Mouse (Mus musculus): Measurements from ENCODE around the gene Pih1d1. TPM values are rescaled to one million over a fixed set of nuclear protein-coding genes. Genes with fewer than 3 reads are reported as not detected.

Gene Pih1d1
- polyA plus RNA-seq, 1 experiment from 2014 or later: 86.2 TPM

GRCm38 (mm10) chr7:45126844-45127699 lies 27.0 kb upstream of the Pih1d1 start:
- Histone ChIP-seq H3K4me1 (replicated peaks) (peaks cover 46% of the 10 kb centered on the region), H3K4me2 (peak overlapping the region; percentile 91), H3K4me3 (peak overlapping the region; percentile 89), H3K27ac (ENCODE audit: poor library complexity, severe bottlenecking) (peak overlapping the region; percentile 90), H3K27me3 (replicated peaks) (no peaks in the 10 kb centered on the region), H3K9ac (peak overlapping the region; percentile 99), H3K9me3 (replicated peaks) (no peaks in the 10 kb centered on the region), H3K36me3 (peaks cover 38% of the 10 kb centered on the region)
- WGBS: 29% methylated on average over 21 of the region's 21 CpGs
- ATAC-seq (ENCODE audit: insufficient number of reproducible peaks, low FRiP score): no peak

- Histone ChIP-seq H3K9me3 (replicated peaks) (no peaks in the 10 kb centered on the region), H3K4me1 (replicated peaks) (peaks cover 42% of the 10 kb centered on the region), H3K9ac (peak overlapping the region; percentile 99), H3K27me3 (replicated peaks) (no peaks in the 10 kb centered on the region), H3K36me3 (peaks cover 31% of the 10 kb centered on the region), H3K4me3 (peak overlapping the region; percentile 89), H3K27ac (ENCODE audit: poor library complexity, severe bottlenecking) (peak overlapping the region; percentile 90), H3K4me2 (peak overlapping the region; percentile 91)
- 2% methylated on average over 6 of the region's 6 CpGs for WGBS
- ATAC-seq (ENCODE audit: insufficient number of reproducible peaks, low FRiP score): no peak
Measured at GRCm38 (mm10) chr7:45127700-45128224, 26.3 kb upstream of the Pih1d1 start.

- peak; percentile 91 for ATAC-seq (ENCODE audit: insufficient number of reproducible peaks, low FRiP score)
Measured at GRCm38 (mm10) chr7:45128624-45129246, 25.4 kb upstream of the Pih1d1 start, which contains the start of gene Rpl13a. Gene Rpl13a, minus strand, starts transcription at chr7:45128761.

GRCm38 (mm10) chr7:45129318-45129717 lies 24.8 kb upstream of the Pih1d1 start:
- WGBS: under 1% methylated on average over 17 of the region's 17 CpGs
- Histone ChIP-seq H3K27me3 (replicated peaks) (no peaks in the 10 kb centered on the region), H3K4me3 (peak overlapping the region; percentile 59), H3K4me1 (replicated peaks) (peaks cover 35% of the 10 kb centered on the region), H3K9me3 (replicated peaks) (peaks cover 3% of the 10 kb centered on the region), H3K9ac (peak overlapping the region; percentile 68), H3K27ac (ENCODE audit: poor library complexity, severe bottlenecking) (peak overlapping the region; percentile 78), H3K4me2 (peak overlapping the region; percentile 75), H3K36me3 (peaks cover 26% of the 10 kb centered on the region)
- ATAC-seq (ENCODE audit: insufficient number of reproducible peaks, low FRiP score): peak; percentile 4

More at GRCm38 (mm10) chr7:45128624-45129246, 25.4 kb upstream of the Pih1d1 start, which contains the start of gene Rpl13a:
- H3K27me3 ChIP-seq (replicated peaks): no peaks in the 10 kb centered on the region
- peaks cover 34% of the 10 kb centered on the region for H3K4me1 ChIP-seq (replicated peaks)
- peak within 1 kb of the TSS; percentile 89 for H3K4me3 ChIP-seq
- H3K36me3 ChIP-seq: peaks cover 26% of the 10 kb centered on the region
- H3K9ac ChIP-seq: peak within 1 kb of the TSS; percentile 99
- H3K9me3 ChIP-seq (replicated peaks): peaks cover 3% of the 10 kb centered on the region
- peak within 1 kb of the TSS; percentile 91 for H3K4me2 ChIP-seq
- H3K27ac ChIP-seq (ENCODE audit: poor library complexity, severe bottlenecking): peak within 1 kb of the TSS; percentile 90
- under 1% methylated on average over 48 of the region's 48 CpGs for WGBS

GRCm38 (mm10) chr7:45129776-45130512 lies 24.2 kb upstream of the Pih1d1 start:
- Histone ChIP-seq H3K27me3 (replicated peaks) (no peaks in the 10 kb centered on the region), H3K36me3 (peaks cover 26% of the 10 kb centered on the region), H3K4me1 (replicated peaks) (peaks cover 36% of the 10 kb centered on the region), H3K4me3 (peak overlapping the region; percentile 59), H3K4me2 (peak overlapping the region; percentile 75), H3K9me3 (replicated peaks) (peaks cover 3% of the 10 kb centered on the region), H3K27ac (ENCODE audit: poor library complexity, severe bottlenecking) (peak overlapping the region; percentile 78; the same call in 1 of the 2 replicates), H3K9ac (peak overlapping the region; percentile 68; the same call in 1 of the 2 replicates)
- ATAC-seq (ENCODE audit: insufficient number of reproducible peaks, low FRiP score): no peak
- WGBS: 52% methylated on average over 15 of the region's 15 CpGs

GRCm38 (mm10) chr7:45131850-45132249 lies 22.3 kb upstream of the Pih1d1 start:
- no peak overlapping the region for H3K27ac ChIP-seq (ENCODE audit: poor library complexity, severe bottlenecking)
- H3K9me3 ChIP-seq (replicated peaks): peaks cover 3% of the 10 kb centered on the region
- 59% methylated on average over 11 of the region's 11 CpGs for WGBS
- H3K4me3 ChIP-seq: no peak overlapping the region
- H3K9ac ChIP-seq: peak overlapping the region; percentile 46
- 0 out of 2 replicates have a peak, but pooled peaks cover 4% of the 10 kb centered on the region for H3K27me3 ChIP-seq (replicated peaks)
- ATAC-seq (ENCODE audit: insufficient number of reproducible peaks, low FRiP score): no peak
- peaks cover 7% of the 10 kb centered on the region for H3K36me3 ChIP-seq
- peaks cover 30% of the 10 kb centered on the region for H3K4me1 ChIP-seq (replicated peaks)
- no peak overlapping the region for H3K4me2 ChIP-seq

- H3K27me3 ChIP-seq (replicated peaks): 0 out of 2 replicates have a peak, but pooled peaks cover 8% of the 10 kb centered on the region
- 84% methylated on average over 8 of the region's 8 CpGs for WGBS
- peaks cover 3% of the 10 kb centered on the region for H3K9me3 ChIP-seq (replicated peaks)
- ATAC-seq (ENCODE audit: insufficient number of reproducible peaks, low FRiP score): no peak
- no peaks in the 10 kb centered on the region for H3K36me3 ChIP-seq
- H3K9ac ChIP-seq: no peak overlapping the region
- H3K4me1 ChIP-seq (replicated peaks): peaks cover 36% of the 10 kb centered on the region
- H3K27ac ChIP-seq (ENCODE audit: poor library complexity, severe bottlenecking): no peak overlapping the region
- 0 out of 2 replicates have a peak overlapping the region, but pooled peaks have one; percentile 6 for H3K4me2 ChIP-seq
- H3K4me3 ChIP-seq: no peak overlapping the region
Measured at GRCm38 (mm10) chr7:45133446-45134159, 20.5 kb upstream of the Pih1d1 start.

GRCm38 (mm10) chr7:45134544-45135026 lies 19.5 kb upstream of the Pih1d1 start:
- Histone ChIP-seq H3K4me3 (peak overlapping the region; percentile 57; the same call in 1 of the 2 replicates), H3K9ac (no peak overlapping the region), H3K9me3 (replicated peaks) (peaks cover 3% of the 10 kb centered on the region), H3K27me3 (replicated peaks) (0 out of 2 replicates have a peak, but pooled peaks cover 8% of the 10 kb centered on the region), H3K27ac (ENCODE audit: poor library complexity, severe bottlenecking) (no peak overlapping the region), H3K4me2 (peak overlapping the region; percentile 87), H3K36me3 (no peaks in the 10 kb centered on the region), H3K4me1 (replicated peaks) (peaks cover 42% of the 10 kb centered on the region)
- WGBS: 8% methylated on average over 12 of the region's 12 CpGs
- peak; percentile 57 for ATAC-seq (ENCODE audit: insufficient number of reproducible peaks, low FRiP score)

- Histone ChIP-seq H3K4me2 (peak overlapping the region; percentile 87), H3K27me3 (replicated peaks) (0 out of 2 replicates have a peak, but pooled peaks cover 8% of the 10 kb centered on the region), H3K4me1 (replicated peaks) (peaks cover 47% of the 10 kb centered on the region), H3K36me3 (no peaks in the 10 kb centered on the region), H3K9me3 (replicated peaks) (peaks cover 3% of the 10 kb centered on the region), H3K9ac (peak overlapping the region; percentile 66; the same call in 1 of the 2 replicates), H3K27ac (ENCODE audit: poor library complexity, severe bottlenecking) (0 out of 2 replicates have a peak overlapping the region, but pooled peaks have one; percentile 1), H3K4me3 (peak overlapping the region; percentile 57)
- ATAC-seq (ENCODE audit: insufficient number of reproducible peaks, low FRiP score): no peak
- WGBS: 56% methylated on average over 3 of the region's 3 CpGs
Measured at GRCm38 (mm10) chr7:45135370-45135769, 18.7 kb upstream of the Pih1d1 start.
